Mouse (Mus musculus): ENCODE data around the gene Rab5c.

Rab5c gene

DNA sequence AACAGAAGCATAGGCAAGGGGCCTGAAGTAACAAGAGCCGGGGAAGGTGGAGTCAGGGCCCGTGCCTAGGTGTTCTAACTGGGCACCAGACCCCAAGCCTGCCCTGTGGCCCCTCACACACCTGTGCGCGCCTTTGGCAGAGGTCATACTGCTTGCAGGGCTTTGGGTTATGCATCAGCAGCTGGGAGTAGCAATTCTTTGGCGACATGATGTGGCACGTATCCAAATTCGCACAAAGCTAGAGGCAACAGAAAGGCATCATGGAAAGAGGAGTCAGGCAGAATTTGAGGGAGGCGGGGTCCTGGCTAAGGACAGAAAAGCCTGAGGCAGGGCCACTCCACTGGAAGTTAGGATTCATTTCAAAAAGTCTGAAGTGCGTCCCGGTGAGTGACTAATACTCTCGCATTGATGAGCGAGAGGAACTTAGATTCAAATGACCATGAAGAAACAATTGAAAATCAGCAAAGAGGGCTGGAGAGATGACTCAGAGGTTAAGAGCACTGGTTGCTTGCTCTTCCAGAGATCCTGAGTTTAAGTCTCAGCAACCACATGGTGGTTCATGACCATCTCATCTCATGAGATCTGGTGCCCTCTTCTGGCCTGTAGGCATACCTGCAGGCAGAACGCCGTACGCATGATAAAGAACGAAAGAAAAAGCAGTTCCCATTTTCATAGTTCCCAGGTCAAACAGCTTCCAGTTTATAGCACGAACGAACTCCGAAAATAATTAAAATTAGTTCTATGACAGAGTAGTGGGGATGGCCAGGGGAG lies 35.7 kb downstream of the Rab5c start:
- DNase-seq (ENCODE audit: low read depth, low spot score) = peak; percentile 92

DNA sequence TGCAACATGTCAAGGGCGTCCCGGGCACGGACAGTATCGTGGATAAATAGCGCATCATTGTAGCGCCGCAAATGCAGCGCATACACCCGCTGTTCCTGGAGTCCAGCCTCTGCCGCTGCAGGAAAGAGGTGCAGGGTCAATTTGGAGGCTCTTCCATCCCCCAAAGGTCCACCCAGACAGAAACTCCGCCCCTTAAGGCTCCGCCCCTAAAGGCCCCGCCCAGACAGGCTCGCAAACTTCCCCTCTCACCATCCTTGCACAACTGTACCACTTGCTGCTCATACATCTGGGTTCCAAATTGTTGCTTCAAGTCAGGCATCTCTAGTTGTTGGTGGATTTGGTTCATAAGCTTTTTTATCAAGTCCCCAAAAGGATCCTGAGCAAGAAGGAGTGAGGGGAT lies 36.7 kb downstream of the Rab5c start:
- DNase-seq (ENCODE audit: low read depth, low spot score) = no peak

DNA sequence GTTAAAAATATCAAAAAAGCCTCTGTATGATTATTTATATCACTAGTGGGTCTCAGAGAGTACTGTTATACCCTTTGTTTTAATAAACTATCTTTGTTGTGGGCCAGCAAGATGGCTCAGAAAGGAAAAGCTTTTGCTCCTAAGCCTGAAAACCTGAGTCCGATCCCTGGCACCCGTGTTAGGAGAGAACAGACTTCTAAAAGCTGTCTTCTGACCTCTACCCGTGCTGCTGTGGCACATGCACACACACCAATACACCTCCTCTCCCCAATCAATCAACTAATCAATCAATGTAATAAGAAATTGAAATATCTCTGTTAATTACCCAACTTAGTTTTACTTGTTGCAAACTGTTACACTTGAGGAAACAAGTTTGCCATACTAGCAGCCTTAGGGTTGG lies 37.3 kb downstream of the Rab5c start:
- no peak for DNase-seq (ENCODE audit: low read depth, low spot score)

DNA sequence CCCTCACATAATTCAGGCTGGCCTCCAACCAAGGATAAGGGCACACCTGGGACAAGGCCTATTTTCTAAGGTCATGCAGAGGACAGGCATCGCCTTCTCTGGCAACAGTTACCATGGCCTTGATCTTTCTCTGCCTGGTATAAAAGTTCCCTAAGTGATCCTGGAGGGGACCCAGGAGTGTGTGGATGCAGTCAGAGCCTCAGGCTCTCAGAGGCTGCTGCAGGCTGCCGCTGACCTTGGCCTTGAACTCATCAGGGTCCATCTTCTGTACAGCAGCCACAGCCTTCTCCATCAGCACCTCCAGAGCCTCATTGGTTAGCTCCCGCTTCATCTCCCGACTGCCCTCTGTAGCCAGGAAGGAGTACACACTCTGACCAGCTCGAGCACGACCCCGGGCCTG lies 40.1 kb downstream of the Rab5c start:
- DNase-seq (ENCODE audit: low read depth, low spot score) = no peak

DNA sequence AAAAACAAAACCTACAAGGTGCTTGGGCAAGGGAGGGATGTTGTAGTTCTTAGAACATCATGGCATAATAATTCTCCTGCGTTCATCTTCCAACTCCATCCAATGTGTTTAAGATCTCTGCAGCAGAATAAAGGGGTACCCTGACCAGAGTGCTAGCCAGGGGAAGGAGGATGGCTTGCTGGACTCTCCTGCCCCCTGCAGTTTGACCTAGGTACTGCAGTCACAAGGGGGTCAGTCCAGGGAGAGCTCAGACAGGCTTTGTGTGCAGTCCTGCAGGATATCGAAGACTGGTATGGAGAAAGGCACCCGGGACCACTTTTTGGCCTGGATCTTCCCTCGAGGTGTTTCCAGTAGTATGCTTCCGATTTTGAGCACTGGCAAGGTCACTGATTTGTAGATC lies 43.1 kb downstream of the Rab5c start:
- DNase-seq (ENCODE audit: low read depth, low spot score) = peak; percentile 66

DNA sequence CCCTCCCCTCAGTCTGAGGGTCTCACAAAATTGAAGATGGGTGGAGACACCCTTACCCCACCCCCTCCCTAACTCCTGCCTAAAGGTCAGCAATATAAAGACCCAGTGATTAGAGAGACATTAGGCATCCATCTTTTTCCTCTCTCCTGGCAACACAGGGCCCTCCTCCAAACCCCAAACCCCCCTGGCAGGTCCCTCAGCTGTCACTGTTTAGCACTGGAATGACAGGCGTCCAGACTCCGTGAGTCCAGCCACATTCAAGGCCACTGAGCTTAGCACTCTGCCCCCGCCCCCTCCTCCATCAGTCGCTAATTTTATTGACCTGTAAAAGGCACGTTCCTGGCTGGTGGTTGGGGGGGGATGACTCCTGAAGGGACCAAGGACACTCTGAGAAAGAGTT lies 44.9 kb downstream of the Rab5c start:
- no peak for DNase-seq (ENCODE audit: low read depth, low spot score)

DNA sequence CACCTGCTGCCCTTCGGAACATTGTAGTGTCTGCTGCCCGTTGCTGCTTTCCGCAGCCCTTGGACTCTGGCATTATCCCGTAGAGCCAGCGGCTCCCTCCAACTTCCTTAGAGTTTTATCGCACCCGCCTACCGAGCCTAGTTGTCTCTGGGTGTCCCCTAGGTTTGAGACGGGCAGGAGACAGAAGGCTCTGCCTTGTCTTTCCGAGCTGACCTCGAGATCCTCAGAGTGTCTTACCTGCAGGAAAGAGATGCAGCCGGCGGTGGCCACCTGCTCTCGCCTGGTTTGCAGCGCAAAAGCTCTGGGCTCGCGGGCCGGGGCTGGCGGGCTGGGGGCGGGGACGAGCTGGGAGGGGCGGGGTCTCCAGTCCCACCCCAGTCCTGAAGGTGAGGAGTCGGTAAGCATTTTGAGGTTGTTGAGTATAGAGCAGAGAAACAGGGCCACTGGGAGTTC lies 45.8 kb downstream of the Rab5c start, which contains the start of gene Zfp385c:
TSS of gene Zfp385c (minus strand) at position 292 of the 453 bp plus-strand sequence.
- DNase-seq (ENCODE audit: low read depth, low spot score) = no peak

DNA sequence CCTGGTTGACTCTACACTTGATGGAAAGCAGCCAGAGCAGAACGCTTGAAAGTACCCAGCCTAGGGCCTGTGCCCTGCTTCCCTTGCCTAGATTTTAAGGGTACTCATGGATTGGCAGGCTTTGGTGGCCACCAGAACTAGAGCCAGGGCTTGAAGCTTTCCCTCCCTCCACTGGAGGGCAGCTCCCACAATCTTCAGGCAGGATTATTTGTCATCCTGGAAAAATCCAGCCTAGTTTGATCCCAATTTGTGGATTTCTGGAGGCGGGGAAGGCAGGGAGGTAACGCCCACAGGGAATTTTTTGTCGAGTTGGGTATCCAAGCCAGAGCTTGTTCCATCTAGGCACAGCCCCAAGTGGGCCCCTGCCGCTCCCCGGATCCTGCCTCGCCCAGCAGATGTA lies 47.6 kb downstream of the Rab5c start:
- DNase-seq (ENCODE audit: low read depth, low spot score) = no peak

DNA sequence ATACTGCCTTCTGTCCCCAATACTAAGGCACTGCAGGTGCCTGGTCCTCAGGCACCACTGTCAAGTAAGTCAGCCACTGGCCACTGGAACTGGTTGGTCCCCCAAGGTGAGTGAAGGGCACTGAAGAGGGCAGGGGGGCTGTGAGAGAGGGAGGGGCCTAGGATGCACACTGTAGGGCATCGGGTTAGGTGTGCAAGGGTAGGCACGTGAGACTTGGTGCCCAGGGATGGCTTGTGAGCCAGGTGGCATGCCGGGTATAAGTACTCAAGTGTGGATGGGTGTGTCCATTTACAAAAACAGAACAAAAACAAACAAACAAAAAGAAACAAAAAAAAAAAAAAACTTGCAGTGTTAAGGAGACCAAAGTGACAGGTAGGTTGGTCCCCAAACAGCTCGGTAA lies 49.6 kb downstream of the Rab5c start:
- DNase-seq (ENCODE audit: low read depth, low spot score) = no peak

DNA sequence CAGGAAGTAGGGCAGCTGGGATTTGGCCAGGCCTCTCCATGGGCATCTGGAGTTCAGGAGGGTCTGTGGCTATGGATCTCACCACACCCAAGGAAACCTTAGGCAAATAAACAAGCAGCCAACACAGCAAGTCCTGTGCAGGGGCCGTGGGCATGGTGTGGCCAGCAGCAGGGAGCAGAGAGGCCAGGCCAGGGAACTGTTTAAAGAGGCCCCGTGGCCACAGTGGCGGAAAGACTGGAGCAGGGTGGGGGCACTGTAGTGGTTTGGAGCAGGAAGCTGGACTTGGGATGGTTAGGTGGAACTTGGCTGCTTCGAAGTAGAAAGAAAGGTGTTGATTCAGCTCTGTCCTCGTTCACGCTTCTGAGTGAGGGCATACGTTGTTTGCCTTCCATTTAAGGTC lies 50.8 kb downstream of the Rab5c start:
- DNase-seq (ENCODE audit: low read depth, low spot score) = no peak

DNA sequence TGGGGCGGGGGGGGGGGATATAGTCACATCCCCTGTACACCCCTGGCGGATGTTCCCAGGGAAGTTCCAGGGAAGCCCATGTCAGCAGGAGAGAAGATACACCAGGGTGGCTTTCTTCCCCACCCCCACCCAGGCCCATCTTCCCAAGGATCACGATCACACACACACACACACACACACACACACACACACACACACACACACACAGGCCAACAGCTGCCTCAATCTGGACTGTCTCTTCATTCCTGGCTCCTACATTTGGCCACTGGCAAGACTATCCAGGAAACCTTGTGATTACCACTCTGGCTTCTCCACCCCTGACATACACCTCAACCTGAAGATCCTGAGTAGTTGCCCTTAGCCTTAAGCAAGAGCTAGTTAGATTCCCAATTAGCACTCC lies 52.6 kb downstream of the Rab5c start:
- DNase-seq (ENCODE audit: low read depth, low spot score) = no peak

DNA sequence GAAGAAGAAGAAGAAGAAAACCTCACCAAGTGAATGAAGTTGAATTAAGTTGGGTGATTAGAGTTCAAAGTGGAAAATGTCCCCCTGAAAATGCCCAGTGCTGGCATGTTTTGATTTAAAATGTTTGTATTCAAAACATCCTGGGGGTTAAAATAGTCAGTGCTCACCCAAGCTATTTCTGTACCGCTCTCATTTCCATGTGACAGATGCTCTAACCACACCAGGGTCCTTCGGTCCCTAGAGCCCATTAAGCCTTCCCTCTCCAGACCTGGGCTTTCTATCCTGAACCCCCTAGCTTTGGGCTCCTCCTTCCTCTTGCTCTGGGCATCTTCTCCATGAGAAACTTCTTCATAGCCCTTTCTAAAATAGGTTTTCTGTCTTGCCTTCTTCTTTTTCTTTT lies 53.9 kb downstream of the Rab5c start:
- DNase-seq (ENCODE audit: low read depth, low spot score) = no peak

DNA sequence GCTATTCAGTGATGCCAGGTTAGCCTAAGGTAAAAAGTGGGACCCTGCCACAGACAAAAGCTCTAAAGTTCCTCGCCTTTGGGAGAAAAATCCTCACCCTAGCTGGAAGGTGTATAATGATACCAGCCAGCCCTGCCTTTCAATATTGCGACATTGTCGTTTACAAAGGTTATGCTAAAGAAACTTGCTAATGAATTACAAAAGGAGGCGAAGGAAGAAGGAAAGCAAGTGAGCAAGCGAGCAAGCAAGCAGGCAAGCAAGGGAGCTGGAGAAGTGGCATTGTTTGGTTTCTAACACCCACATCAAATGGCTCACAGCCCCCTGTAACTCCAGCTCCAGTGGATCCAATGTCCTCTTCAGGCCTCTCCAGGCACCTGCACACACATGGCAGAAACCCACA lies 55.5 kb downstream of the Rab5c start:
- no peak for DNase-seq (ENCODE audit: low read depth, low spot score)

DNA sequence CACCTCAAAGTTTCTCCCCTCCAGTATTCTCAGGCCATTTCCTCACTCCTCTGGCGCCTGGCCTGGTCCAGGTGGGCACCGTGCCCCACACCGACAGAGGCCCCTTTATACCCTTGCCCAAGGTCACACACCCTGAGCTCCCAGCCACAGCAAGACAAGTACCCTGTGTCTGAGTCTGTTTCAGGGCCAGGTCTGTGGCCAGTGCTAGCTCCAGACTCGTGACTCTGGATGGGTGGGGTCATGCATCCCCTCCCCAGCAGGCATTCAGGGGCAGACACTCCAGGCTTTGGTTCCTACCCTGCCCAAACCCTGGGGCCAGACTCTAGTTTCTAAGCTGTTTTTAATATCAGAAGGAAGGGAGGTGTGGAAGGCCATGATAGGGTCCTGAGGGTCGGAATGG lies 56.2 kb downstream of the Rab5c start:
- no peak for DNase-seq (ENCODE audit: low read depth, low spot score)

DNA sequence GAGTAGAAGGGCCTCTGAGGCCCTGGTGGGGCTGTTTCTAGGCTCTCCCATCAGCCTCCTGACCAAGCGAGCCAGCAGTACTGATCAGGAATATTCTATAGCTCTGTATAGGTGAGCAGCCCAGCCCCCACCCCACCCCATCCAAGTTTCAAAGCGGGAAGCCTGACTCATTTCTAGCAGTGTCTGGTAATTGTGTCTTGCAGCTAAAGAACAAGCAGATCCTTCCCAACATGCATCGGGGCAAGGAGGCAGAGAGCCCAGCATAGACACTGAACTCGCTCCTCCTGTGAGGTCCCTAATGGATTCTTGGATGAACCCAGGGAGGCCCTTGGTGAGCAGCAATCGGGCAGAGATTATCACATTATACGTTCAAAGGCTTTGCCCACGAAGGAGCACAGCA lies 60.2 kb downstream of the Rab5c start:
- DNase-seq (ENCODE audit: low read depth, low spot score) = peak; percentile 81

DNA sequence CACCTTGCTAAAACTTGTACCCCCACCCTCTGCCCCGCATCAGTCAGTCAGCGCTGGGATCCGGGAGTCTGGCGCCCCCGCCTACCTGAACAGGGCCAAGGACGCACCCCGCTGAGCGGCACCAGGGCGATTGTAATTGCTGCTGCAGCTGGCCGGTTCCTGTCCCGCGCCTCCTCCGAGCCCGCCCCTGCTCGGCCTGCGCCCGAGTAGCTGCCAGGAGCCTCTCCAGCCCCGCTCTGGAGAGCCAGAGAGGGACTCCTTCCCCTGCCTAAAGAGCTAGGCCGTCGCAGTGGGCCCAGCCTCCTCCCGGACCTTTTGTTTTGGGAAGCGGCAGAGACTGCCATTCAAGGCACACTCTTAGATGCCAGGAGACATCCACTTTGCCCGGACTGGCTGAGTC lies 64.8 kb downstream of the Rab5c start:
- DNase-seq (ENCODE audit: low read depth, low spot score) = no peak

DNA sequence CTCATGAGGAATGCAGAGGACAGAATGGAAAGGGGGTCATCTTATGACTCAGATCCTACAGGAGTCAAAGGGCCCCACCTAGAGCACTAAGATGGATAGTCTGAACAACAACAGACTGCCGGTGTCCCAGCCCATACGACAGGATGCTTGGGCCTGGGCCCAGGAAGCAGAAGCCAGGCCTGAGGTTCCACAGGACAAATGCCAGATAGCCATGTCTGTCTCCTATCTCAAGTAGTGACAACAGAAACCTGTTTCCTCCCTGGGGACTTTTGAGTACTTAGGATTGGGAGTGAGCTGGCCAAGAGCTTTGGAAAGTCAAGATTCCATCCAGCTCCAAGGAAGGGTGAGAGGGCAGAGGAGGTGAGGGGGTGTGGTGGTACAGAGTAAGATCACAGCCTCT lies 66.1 kb downstream of the Rab5c start:
- no peak for DNase-seq (ENCODE audit: low read depth, low spot score)

DNA sequence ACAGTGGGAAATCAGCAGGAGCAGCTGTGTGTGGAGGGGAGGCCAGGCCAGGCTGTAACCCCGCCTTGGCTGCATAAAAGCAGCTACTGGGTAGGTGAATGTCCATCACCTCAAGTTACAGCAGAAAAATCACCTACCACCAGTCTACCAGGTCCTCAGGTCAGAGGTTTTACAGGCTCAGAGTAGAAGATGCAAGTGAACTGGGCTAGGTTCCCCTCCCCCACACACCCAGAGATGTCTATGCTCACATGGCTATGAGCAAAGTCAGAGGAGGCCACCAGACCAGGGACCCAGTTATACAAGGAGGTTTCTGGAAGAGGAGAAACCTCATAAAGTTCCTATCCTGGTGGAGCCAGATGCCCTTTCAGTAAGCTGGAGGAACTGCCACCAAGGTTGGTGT lies 67.0 kb downstream of the Rab5c start:
- DNase-seq (ENCODE audit: low read depth, low spot score) = no peak

Measured in brain, adult 2 months (tissue).